Mouse (Mus musculus): ENCODE measurements at regions not wholly inside any gene's neighbourhood (a gene's known extent, or its start where the extent isn't known, plus 50 kb on each side); places are given as distances from the start of the nearest gene placed in this dataset.
"Not testable (repeated sequence)": the region's sequence is repeated elsewhere in the genome, so short reads cannot be mapped to it uniquely, and the experiment has no call there.

DNA sequence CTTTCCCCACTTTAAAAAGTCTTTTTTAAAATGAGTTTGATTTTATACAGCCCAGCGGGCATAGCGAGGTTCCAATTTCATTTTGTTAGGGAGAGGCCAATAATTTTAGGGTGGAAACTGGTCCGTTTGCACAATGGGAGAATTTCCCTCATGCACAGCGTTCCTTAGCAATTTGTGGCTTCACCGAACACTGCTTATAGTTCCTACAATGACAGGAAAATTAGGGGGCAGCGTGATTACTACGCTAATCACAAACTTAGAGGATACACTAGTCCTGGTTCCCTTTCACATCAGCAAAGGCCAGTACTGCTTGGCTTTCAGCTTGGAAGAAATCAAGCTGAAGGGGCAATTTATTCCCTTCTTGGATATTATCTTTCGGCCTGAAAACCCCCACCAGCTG, 745.1 kb upstream of the Gm19410 start:
- DNase-seq (ENCODE audit: low read depth, low spot score): no peak

DNA sequence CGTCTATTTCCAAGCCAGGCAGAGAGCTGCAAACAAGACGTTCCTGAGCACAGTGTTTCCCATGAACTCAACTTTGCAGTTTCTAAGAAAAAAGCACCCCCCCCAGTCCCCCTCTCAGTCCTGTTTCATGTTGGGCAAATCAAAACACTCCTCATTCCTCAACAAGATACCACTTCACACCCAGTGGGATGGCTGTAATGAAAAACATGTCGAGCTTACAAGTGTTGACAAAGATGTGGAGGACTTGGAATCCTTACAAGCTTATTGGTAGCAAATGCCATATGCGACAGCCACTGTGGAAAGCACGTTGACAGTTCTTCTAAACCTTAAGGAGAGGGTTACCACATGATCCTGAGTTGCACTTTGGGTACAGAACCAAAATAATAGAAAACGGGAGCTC, 742.9 kb upstream of the Gm19410 start:
- no peak for DNase-seq (ENCODE audit: low read depth, low spot score)

DNA sequence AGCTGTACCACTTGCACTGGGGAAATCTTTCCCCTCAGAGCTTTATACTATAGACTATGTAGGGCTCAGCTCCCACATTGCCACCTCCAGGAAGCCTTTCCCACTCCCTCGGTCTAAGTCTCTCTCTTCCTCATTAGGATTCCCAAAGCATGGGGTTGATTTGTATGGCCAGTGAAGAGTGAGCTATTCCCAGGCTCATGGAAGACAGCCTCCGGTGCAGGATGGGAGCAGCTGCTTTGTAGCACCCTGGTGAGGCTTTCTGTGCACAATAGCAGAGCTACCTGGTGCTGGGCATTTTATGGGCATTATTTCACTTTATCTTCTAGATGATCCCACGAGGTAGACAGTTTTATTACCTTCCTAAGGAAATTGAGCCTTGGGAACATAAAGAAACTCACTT, 717.8 kb upstream of the Gm19410 start:
- DNase-seq (ENCODE audit: low read depth, low spot score): no peak

DNA sequence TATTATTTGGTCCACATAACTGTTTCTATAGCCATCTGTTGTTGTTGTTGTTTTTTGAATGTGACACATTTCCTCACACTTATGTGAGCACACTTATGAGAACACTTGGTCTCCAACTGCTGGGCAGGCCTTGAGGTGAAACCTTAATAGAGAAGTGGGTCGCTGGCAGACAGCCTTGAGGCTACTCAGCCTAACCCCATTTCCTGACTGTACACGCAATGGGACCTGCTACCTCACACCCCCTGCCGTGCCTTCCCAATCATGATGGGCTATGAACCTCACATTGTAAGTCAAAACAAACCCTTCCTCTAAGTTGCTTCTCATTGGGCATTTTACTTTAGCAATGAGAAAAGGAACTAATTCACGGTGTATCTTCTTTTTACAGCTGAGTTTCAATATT, 712.1 kb upstream of the Gm19410 start:
- DNase-seq (ENCODE audit: low read depth, low spot score): no peak

GRCm38 (mm10) chr8:35061048-35061447, 704.5 kb upstream of the Gm19410 start:
- no peak for DNase-seq (ENCODE audit: low read depth, low spot score)

DNA sequence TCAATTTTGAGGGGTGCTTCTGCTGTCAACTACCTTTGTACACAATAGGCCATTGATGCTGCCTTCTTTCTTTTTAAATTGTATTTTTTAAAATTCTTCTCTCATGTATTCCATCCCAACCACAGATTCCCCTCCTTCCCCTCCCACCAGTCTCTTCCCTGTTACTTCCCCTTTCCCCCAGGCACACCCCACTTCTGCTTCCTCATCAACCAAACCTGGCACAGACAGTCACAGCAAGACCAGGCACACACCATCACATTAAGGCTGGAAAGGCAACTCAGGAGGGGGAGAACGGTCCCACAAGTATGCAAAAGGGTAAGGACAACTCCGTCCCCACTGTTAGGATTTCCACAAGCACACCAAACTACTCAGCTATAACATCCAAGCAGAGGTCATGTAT, 697.4 kb upstream of the Gm19410 start:
- DNase-seq (ENCODE audit: low read depth, low spot score): no peak

GRCm38 (mm10) chr8:35070246-35070989, 695.2 kb upstream of the Gm19410 start:
- DNase-seq (ENCODE audit: low read depth, low spot score): no peak

DNA sequence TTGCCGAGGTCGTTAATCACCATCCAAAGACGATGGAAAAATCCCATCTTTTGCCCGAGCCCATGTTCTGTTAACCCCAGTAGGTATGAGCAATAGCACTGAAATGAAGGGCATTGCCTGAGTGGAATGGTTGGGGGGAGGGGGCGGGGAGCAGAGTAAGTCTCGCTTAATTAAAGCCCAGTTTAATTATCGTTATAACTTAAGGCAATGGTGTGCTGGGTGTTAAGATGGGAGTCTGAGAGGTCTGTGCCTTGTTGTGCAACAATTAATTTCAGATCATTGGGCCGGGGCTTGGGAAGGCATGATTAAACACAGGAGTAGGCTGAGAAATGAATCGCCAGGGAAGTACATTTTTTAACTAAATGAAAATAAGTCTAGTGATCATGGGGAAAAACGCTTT, 689.6 kb upstream of the Gm19410 start:
- no peak for DNase-seq (ENCODE audit: low read depth, low spot score)

GRCm38 (mm10) chr8:35083161-35083560, 682.4 kb upstream of the Gm19410 start:
- no peak for DNase-seq (ENCODE audit: low read depth, low spot score)

DNA sequence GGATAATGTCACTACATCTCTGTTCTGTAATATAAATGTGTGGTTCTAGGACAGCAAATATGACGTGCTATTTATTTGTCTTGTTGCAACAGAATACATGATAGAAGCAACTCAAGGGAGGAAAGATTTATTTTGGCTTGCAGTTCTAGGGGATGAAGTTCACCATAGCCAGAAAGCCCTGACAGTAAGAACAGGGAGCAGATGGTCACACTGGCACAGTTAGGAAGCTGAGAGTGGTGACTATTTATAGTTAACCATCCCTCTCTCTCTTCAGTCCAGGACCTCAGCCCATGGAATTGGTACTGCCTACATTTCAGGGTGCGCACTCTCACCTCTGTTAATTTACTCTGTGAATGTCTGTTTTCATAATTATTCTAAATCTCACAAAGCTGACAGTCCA, 678.5 kb upstream of the Gm19410 start:
- no peak for DNase-seq (ENCODE audit: low read depth, low spot score)

GRCm38 (mm10) chr8:35088380-35089244, 677.0 kb upstream of the Gm19410 start:
- no peak for DNase-seq (ENCODE audit: low read depth, low spot score)

DNA sequence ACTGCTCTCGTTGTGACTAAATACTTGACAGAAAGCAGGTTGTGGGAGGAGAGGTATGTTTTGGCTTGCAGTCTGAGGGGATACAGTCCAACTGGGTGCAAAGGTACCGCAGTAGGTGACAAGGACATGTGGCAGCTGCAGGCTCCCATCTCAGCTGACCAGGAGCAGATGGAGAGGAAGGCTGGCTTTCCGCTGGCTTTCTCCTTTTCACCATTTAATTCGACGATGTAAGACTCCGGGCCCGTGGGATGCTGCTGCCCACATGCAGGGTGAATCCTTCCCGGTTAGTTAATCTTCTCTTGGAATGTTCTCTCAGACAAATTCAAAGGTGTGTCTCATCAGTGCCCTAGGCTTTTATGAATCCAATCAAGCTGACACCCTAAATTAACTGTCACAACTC, 676.1 kb upstream of the Gm19410 start:
- no peak for DNase-seq (ENCODE audit: low read depth, low spot score)

DNA sequence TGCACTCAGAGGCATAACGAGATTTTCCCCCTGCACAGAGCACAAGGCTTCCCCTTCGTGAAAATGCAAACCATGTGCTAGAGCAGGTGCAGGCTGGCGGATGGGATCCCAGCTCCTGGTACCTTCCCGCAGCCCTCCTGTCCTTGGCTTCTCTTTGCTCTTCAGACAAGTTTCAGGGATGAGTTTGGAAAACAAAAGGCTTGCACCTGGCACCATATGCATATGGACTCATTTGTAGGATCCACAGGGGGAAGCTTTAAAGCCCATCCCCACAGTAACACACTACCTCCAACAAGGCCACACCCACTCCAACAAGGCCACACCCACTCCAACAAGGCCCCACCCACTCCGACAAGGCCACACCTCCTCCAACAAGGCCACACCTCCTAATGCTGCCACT, 663.9 kb upstream of the Gm19410 start:
- DNase-seq (ENCODE audit: low read depth, low spot score): no peak

GRCm38 (mm10) chr8:35102102-35102501, 663.5 kb upstream of the Gm19410 start:
- DNase-seq (ENCODE audit: low read depth, low spot score): not testable (repeated sequence)

DNA sequence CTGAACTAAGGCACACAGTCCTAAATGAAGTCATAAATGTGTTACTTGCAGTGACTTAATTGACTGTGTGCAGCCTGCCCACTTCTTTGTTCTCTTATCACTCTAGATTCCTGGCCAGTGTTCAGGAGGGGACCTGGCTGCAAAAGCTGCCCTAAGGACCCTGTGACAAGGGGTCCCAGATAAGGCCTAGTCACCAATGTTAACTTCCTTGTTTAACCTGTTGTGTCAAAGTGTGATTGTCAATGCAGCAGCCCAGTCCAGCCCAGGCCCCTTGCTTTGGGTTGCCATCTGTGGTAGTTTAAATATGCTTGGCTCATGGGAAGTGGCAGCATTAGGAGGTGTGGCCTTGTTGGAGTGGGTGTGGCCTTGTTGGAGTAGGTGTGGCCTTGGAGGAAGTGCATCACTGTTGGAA, 661.1 kb upstream of the Gm19410 start:
- not testable (repeated sequence) for DNase-seq (ENCODE audit: low read depth, low spot score)

GRCm38 (mm10) chr8:35109506-35110217, 655.9 kb upstream of the Gm19410 start:
- no peak for DNase-seq (ENCODE audit: low read depth, low spot score)

DNA sequence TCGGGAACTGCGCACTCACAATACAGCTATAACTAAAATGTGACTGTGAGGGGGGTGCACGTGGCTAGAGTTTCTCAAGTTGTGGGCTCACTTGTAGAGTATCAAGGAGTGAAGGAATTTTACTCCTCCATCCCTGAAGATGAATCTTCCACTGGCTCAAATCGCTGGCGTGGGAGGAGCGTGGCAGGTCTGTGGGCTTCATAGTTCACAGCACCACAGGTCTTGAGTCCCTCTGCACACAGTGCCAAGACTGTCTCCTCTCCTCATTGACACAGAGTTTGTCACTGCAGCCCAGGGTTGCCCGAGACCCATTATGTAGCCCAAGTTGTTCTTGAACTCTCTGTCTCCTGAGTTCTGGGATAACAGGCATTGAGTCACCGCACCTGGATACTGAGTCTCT, 655.3 kb upstream of the Gm19410 start:
- no peak for DNase-seq (ENCODE audit: low read depth, low spot score)

- no peak for DNase-seq (ENCODE audit: low read depth, low spot score)
Observed at GRCm38 (mm10) chr8:35111130-35111529, 654.5 kb upstream of the Gm19410 start.

DNA sequence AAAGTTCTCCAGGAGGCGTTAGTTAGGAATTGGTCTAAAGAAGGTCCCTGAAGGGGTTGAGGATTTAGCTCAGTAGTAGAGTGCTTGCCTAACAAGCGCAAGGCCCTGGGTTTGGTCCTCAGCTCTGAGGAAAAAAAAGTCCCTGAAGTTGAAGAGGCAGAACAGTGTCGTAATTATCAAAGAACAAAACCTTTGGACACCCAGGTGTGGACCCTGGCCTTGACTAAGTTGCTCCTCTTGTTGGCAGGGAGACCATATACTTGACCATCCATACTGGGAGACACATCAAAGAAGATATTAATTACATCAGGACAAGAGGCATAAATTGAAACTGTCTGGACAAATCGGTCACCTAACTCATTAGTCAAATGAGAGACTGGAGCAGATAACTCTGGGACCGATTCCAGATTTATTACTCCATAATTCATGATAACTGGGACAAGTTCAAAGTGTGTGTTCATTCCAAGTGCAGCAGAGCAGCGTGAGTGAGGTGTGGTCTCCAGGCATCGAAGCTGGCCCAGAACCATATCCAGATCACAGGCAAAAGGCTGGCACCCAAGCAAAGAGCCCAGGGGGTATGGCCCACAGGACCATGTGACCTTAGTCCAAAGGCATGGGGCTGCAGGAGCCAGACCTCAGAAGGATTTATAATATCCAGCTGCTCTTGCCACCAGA, 652.9 kb upstream of the Gm19410 start:
- no peak for DNase-seq (ENCODE audit: low read depth, low spot score)

- DNase-seq (ENCODE audit: low read depth, low spot score): no peak
Observed at GRCm38 (mm10) chr8:35114031-35114430, 651.6 kb upstream of the Gm19410 start.

DNA sequence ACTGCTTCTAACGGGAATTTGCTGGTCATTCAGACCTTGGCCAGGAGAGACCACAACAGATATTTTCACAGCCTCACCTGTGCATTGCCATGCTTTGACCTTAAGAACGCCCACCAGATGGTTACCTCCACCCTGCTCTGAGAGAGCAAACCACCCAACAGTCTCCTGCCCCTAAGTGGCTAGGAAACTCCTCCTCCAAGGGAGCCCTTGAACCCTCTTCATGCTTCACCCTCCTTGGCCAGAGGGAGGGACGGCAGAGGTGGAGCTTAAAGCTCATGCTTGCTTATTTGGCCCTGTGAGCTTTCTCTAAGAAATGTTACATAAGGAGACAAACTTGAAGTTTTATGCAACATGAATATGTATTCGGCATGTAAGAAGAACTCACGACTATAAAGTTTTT, 645.0 kb upstream of the Gm19410 start:
- no peak for DNase-seq (ENCODE audit: low read depth, low spot score)

GRCm38 (mm10) chr8:35121084-35121483, 644.5 kb upstream of the Gm19410 start:
- no peak for DNase-seq (ENCODE audit: low read depth, low spot score)

Measured in CD4-positive helper T cell, adult 2 months (primary cell).